Mouse (Mus musculus) lung, postnatal 0 days (tissue): ENCODE data around the gene Gpx7. TPM values are rescaled to one million over a fixed set of nuclear protein-coding genes. Genes with fewer than 3 reads are reported as not detected.

Experiments used
- ATAC-seq: fragments of 200-750 bp; cut with Nextera tagmentation; 2 replicates; pipeline ENCODE4 v1.8.0; 2017; ENCODE audit warnings: moderate library complexity
- DNase-seq: peaks from one replicate; pipeline ENCODE4 v3.0.0-alpha.2; 2016; ENCODE audit warnings: low spot score
- H3K27ac ChIP-seq: fragments of 300-500 bp; sonication (generic); 2 replicates; pipeline ENCODE4 v1.5.1; 2014; ENCODE audit warnings: antibody characterized with exemption, mild to moderate bottlenecking, low read length, mixed read lengths
- H3K27me3 ChIP-seq: fragments of 300-500 bp; sonication (generic); replicated peaks from 2 replicates; pipeline ENCODE4 v1.6.1; 2014; ENCODE audit warnings: low read length, mixed read lengths; ENCODE audit not compliant: insufficient read depth
- H3K36me3 ChIP-seq: fragments of 300-500 bp; sonication (generic); 2 replicates; pipeline ENCODE4 v1.6.1; 2014; ENCODE audit warnings: low read length, mixed read lengths; ENCODE audit not compliant: insufficient read depth
- H3K4me1 ChIP-seq: fragments of 300-500 bp; sonication (generic); 2 replicates; pipeline ENCODE4 v1.6.1; 2014; ENCODE audit warnings: antibody characterized with exemption, low read depth, low read length, mixed read lengths; ENCODE audit not compliant: insufficient read depth
- H3K4me2 ChIP-seq: fragments of 300-500 bp; sonication (generic); replicated peaks from 2 replicates; pipeline ENCODE4 v1.6.1; 2014; ENCODE audit warnings: low read depth, mild to moderate bottlenecking, low read length, moderate library complexity, mixed read lengths
- H3K4me3 ChIP-seq: fragments of 300-500 bp; sonication (generic); 2 replicates; pipeline ENCODE4 v1.5.1; 2014; ENCODE audit warnings: low read depth, low read length
- H3K9ac ChIP-seq: fragments of 300-500 bp; sonication (generic); replicated peaks from 2 replicates; pipeline ENCODE4 v1.6.1; 2014; ENCODE audit warnings: low read depth, mild to moderate bottlenecking
- H3K9me3 ChIP-seq: fragments of 300-500 bp; sonication (generic); 2 replicates; pipeline ENCODE4 v1.6.1; 2016; ENCODE audit warnings: low read length, mixed read lengths
- CTCF ChIP-seq: IDR thresholded peaks from 2 replicates; pipeline ENCODE4 v1.5.1; 2016; ENCODE audit warnings: antibody characterized with exemption, mild to moderate bottlenecking
- EP300 ChIP-seq: IDR thresholded peaks from 2 replicates; pipeline ENCODE4 v1.6.1; 2016; ENCODE audit warnings: antibody characterized with exemption, mild to moderate bottlenecking, control low read depth
- WGBS: fragments of 180-500 bp; shearing (Covaris S2); extraction: QIAGEN DNeasy Blood & Tissue Kit; methylation state at CpG from one replicate; pipeline ENCODE4 v1.1.7; 2014; 5-methylcytosine and 5-hydroxymethylcytosine counted together
- polyA plus RNA-seq: library from polyadenylated mRNA; unstranded; fragments of >200 nt; fragmentation: Nextera tagmentation; extraction: Ambion mirVana; gene quantifications from 2 replicates; pipeline ENCODE4 v1.2.1, GENCODE M21; 2015

Gpx7 gene
- polyA plus RNA-seq, 1 experiment from 2014 or later = 68.5 TPM

GRCm38 (mm10) chr4:108434781-108435180, 28.0 kb upstream of the Gpx7 start:
- WGBS = 96% methylated on average over 3 of the region's 3 CpGs
- Histone ChIP-seq H3K27ac (no peak overlapping the region), H3K27me3 (no peaks in the 10 kb centered on the region), H3K4me1 (no peaks in the 10 kb centered on the region), H3K4me3 (no peak overlapping the region), H3K36me3 (no peaks in the 10 kb centered on the region), H3K9me3 (no peaks in the 10 kb centered on the region), H3K9ac (no peak overlapping the region), H3K4me2 (no peak overlapping the region)
- DNase-seq = no peak
- TF ChIP-seq CTCF = no peak
- no peak for TF ChIP-seq EP300
- no peak for ATAC-seq

GRCm38 (mm10) chr4:108434221-108434620, 27.5 kb upstream of the Gpx7 start:
- Histone ChIP-seq H3K4me1 (no peaks in the 10 kb centered on the region), H3K4me2 (no peak overlapping the region), H3K9me3 (no peaks in the 10 kb centered on the region), H3K9ac (no peak overlapping the region), H3K27me3 (no peaks in the 10 kb centered on the region), H3K27ac (no peak overlapping the region), H3K36me3 (no peaks in the 10 kb centered on the region), H3K4me3 (no peak overlapping the region)
- ATAC-seq (no peak), DNase-seq (no peak)
- 69% methylated on average over 4 of the region's 4 CpGs for WGBS
- TF ChIP-seq CTCF (no peak), EP300 (no peak)

- Histone ChIP-seq H3K27ac (no peak overlapping the region), H3K4me3 (no peak overlapping the region), H3K27me3 (no peaks in the 10 kb centered on the region), H3K36me3 (no peaks in the 10 kb centered on the region), H3K9ac (no peak overlapping the region), H3K9me3 (no peaks in the 10 kb centered on the region), H3K4me1 (no peaks in the 10 kb centered on the region), H3K4me2 (no peak overlapping the region)
- 18% methylated on average over 6 of the region's 6 CpGs for WGBS
- TF ChIP-seq EP300 (no peak), CTCF (no peak)
- no peak for DNase-seq
- ATAC-seq = no peak
Observed at GRCm38 (mm10) chr4:108433341-108433740, 26.6 kb upstream of the Gpx7 start.

GRCm38 (mm10) chr4:108431561-108431936, 24.8 kb upstream of the Gpx7 start:
- no peak overlapping the region for H3K27ac ChIP-seq
- TF ChIP-seq EP300 (no peak), CTCF (no peak)
- H3K4me2 ChIP-seq = no peak overlapping the region
- DNase-seq = no peak
- H3K36me3 ChIP-seq = no peaks in the 10 kb centered on the region
- no peak overlapping the region for H3K4me3 ChIP-seq
- no peaks in the 10 kb centered on the region for H3K27me3 ChIP-seq
- H3K9me3 ChIP-seq = no peaks in the 10 kb centered on the region
- 33% methylated on average over 2 of the region's 2 CpGs for WGBS
- no peaks in the 10 kb centered on the region for H3K4me1 ChIP-seq
- H3K9ac ChIP-seq = no peak overlapping the region
- ATAC-seq = no peak

GRCm38 (mm10) chr4:108430656-108431560, 24.1 kb upstream of the Gpx7 start:
- Histone ChIP-seq H3K36me3 (no peaks in the 10 kb centered on the region), H3K4me2 (no peak overlapping the region), H3K4me1 (no peaks in the 10 kb centered on the region), H3K27ac (no peak overlapping the region), H3K4me3 (no peak overlapping the region), H3K27me3 (no peaks in the 10 kb centered on the region), H3K9ac (no peak overlapping the region), H3K9me3 (no peaks in the 10 kb centered on the region)
- ATAC-seq = no peak
- WGBS = 51% methylated on average over 4 of the region's 4 CpGs
- no peak for TF ChIP-seq CTCF
- no peak for TF ChIP-seq EP300
- DNase-seq = no peak

GRCm38 (mm10) chr4:108428341-108428721, 21.6 kb upstream of the Gpx7 start:
- Histone ChIP-seq H3K4me3 (no peak overlapping the region), H3K27ac (no peak overlapping the region), H3K9ac (no peak overlapping the region), H3K4me1 (no peaks in the 10 kb centered on the region), H3K9me3 (no peaks in the 10 kb centered on the region), H3K4me2 (no peak overlapping the region), H3K27me3 (no peaks in the 10 kb centered on the region), H3K36me3 (no peaks in the 10 kb centered on the region)
- DNase-seq (no peak), ATAC-seq (no peak)
- no peak for TF ChIP-seq EP300
- TF ChIP-seq CTCF = no peak
- 54% methylated on average over 6 of the region's 6 CpGs for WGBS
